Comparison of ENCODE assay signal across 9 mouse cellular contexts in genomic region chr8:71707874-71708273, GRCm38 (mm10). TPM values are rescaled to one million over a fixed set of nuclear protein-coding genes. Genes with fewer than 3 reads are reported as not detected.
DNase-seq lines count a peak whose midpoint lies in the region; ATAC-seq and TF ChIP-seq lines count a peak whose summit lies in the region.
"Had no signal": no experiment of that assay in that cellular context is flagged by ENCODE, and none has a peak within 500 bp of the region (broad histone marks: within the 10 kb centered on the region; RNA-seq: fewer than 3 reads in every experiment).

No protein-coding gene starts in this region.

- peaks cover 43% of the 10 kb centered on the region; the same call in 1 of the 2 replicates for H3K27me3 ChIP-seq in heart, postnatal 0 days (ENCODE audit: control insufficient read depth, insufficient read depth, low read length)
- no peaks in the 10 kb centered on the region for H3K27me3 ChIP-seq in testis, adult 2 months (ENCODE audit: control insufficient read depth, insufficient read depth, low read length)
- 0 out of 2 replicates have a peak, but pooled peaks cover 5% of the 10 kb centered on the region for H3K27me3 ChIP-seq in lung, postnatal 0 days (replicated peaks; ENCODE audit: insufficient read depth, low read length)

- ATAC-seq in heart, postnatal 0 days (ENCODE audit: insufficient read depth, low read depth), result no peak
- ATAC-seq in lung, postnatal 0 days, result no peak

- no peak overlapping the region for H3K4me2 ChIP-seq in heart, postnatal 0 days (ENCODE audit: low read depth, low read length)
- H3K4me2 ChIP-seq in lung, postnatal 0 days (replicated peaks; ENCODE audit: low read depth, low read length), result no peak overlapping the region
- H3K4me2 ChIP-seq: stomach, embryonic 15.5 days had no signal

- no peak for TF ChIP-seq POLR2A in testis, adult 2 months (IDR thresholded peaks at IDR 0.05; ENCODE audit: control insufficient read depth, low read depth, low read length)

- TF ChIP-seq CTCF in heart, postnatal 0 days (IDR thresholded peaks at IDR 0.05; ENCODE audit: low read depth), result peak; percentile 58
- TF ChIP-seq CTCF in testis, adult 2 months (IDR thresholded peaks at IDR 0.05; ENCODE audit: control insufficient read depth, insufficient read depth, insufficient replicate concordance, low read depth, low read length), result peak; percentile 69; the same call in 1 of the 2 replicates
- peak; percentile 75 for TF ChIP-seq CTCF in lung, postnatal 0 days (IDR thresholded peaks at IDR 0.05)

- WGBS in heart, postnatal 0 days, result 37% methylated on average over 8 of the region's 8 CpGs
- 38% methylated on average over 8 of the region's 8 CpGs for WGBS in lung, postnatal 0 days

- no peak for DNase-seq in heart, postnatal 0 days (ENCODE audit: low spot score)
- no peak for DNase-seq in heart, adult 11 months
- no peak for DNase-seq in testis, postnatal 14 days (ENCODE audit: low spot score)
- DNase-seq in c-Kit-positive CD71-positive TER-119-positive erythroid progenitor cells, embryonic 14.5 days (ENCODE audit: low spot score), result peak; percentile 69
- peak; percentile 44 for DNase-seq in lung, postnatal 0 days (ENCODE audit: low spot score)
- peak; percentile 80 to 87 for DNase-seq in spleen, postnatal 10 days (ENCODE audit: low spot score in 2 of 2)
- DNase-seq in neural tube, embryonic 10.5 days (ENCODE audit: extremely low spot score, low spot score), result no peak

- H3K9ac ChIP-seq in heart, postnatal 0 days (replicated peaks; ENCODE audit: low read depth, low read length), result no peak overlapping the region
- no peak overlapping the region for H3K9ac ChIP-seq in lung, postnatal 0 days (replicated peaks; ENCODE audit: low read depth)
- H3K9ac ChIP-seq: stomach, embryonic 15.5 days had no signal

- no peak for TF ChIP-seq EP300 in heart, postnatal 0 days (IDR thresholded peaks at IDR 0.05; ENCODE audit: low read depth)
- no peak for TF ChIP-seq EP300 in lung, postnatal 0 days (IDR thresholded peaks at IDR 0.05)

- no peaks in the 10 kb centered on the region for H3K4me1 ChIP-seq in heart, postnatal 0 days (ENCODE audit: control insufficient read depth, insufficient read depth)
- peaks cover 13% of the 10 kb centered on the region for H3K4me1 ChIP-seq in testis, adult 2 months (ENCODE audit: control insufficient read depth, insufficient read depth, low read length)
- no peaks in the 10 kb centered on the region for H3K4me1 ChIP-seq in lung, postnatal 0 days (ENCODE audit: insufficient read depth, low read depth, low read length)
- H3K4me1 ChIP-seq: stomach, embryonic 15.5 days had no signal

- H3K27ac ChIP-seq in heart, postnatal 0 days (ENCODE audit: low read depth), result no peak overlapping the region
- H3K27ac ChIP-seq in testis, adult 2 months (ENCODE audit: control insufficient read depth, insufficient read depth, low read depth, low read length), result no peak overlapping the region
- H3K27ac ChIP-seq in lung, postnatal 0 days (ENCODE audit: low read length), result no peak overlapping the region
- H3K27ac ChIP-seq: stomach, embryonic 15.5 days had no signal

- H3K9me3 ChIP-seq in heart, postnatal 0 days (replicated peaks; ENCODE audit: control insufficient read depth, low read length), result no peaks in the 10 kb centered on the region
- H3K9me3 ChIP-seq in lung, postnatal 0 days (ENCODE audit: low read length), result no peaks in the 10 kb centered on the region
- H3K9me3 ChIP-seq: stomach, embryonic 15.5 days had no signal

- no peak overlapping the region for H3K4me3 ChIP-seq in heart, postnatal 0 days (ENCODE audit: low read depth, low read length)
- no peak overlapping the region for H3K4me3 ChIP-seq in testis, adult 2 months (ENCODE audit: control insufficient read depth, low read depth, low read length)
- no peak overlapping the region for H3K4me3 ChIP-seq in lung, postnatal 0 days (ENCODE audit: low read depth, low read length)
- H3K4me3 ChIP-seq: stomach, embryonic 15.5 days had no signal

- H3K36me3 ChIP-seq in heart, postnatal 0 days (replicated peaks; ENCODE audit: control insufficient read depth, insufficient read depth, low read length), result no peaks in the 10 kb centered on the region
- no peaks in the 10 kb centered on the region for H3K36me3 ChIP-seq in testis, adult 2 months (ENCODE audit: control insufficient read depth, insufficient read depth, low read length)
- H3K36me3 ChIP-seq in lung, postnatal 0 days (ENCODE audit: insufficient read depth, low read length), result no peaks in the 10 kb centered on the region
- H3K36me3 ChIP-seq: stomach, embryonic 15.5 days had no signal

RNA-seq across cellular contexts. Expression of gene B3gnt3, which starts 6.3 kb away (rescaled TPM):
- 8.7 TPM in 2 replicates for total RNA-seq in heart, postnatal 0 days (2014; rRNA removed; ENCODE audit: low replicate concordance)
- polyA plus RNA-seq in heart, postnatal 0 days (2015; fragmentation: Nextera tagmentation; extraction: Ambion mirVana), result 6.4 TPM in 2 replicates
- 0.17 and 0.23 TPM in 2 replicates for polyA plus RNA-seq in testis, adult 2 months (2012; rRNA removed)
- polyA plus RNA-seq in lung, postnatal 0 days (2015; fragmentation: Nextera tagmentation; extraction: Ambion mirVana), result 11.7 and 12.1 TPM in 2 replicates

RNA-seq across cellular contexts. Expression of gene Fcho1, which starts 17.6 kb away (rescaled TPM):
- 0.04 and 1.1 TPM in 2 replicates for total RNA-seq in heart, postnatal 0 days (2014; rRNA removed; ENCODE audit: low replicate concordance)
- polyA plus RNA-seq in heart, postnatal 0 days (2015; fragmentation: Nextera tagmentation; extraction: Ambion mirVana), result 0.92 and 1.4 TPM in 2 replicates
- 2.2 and 2.9 TPM in 2 replicates for polyA plus RNA-seq in testis, adult 2 months (2012; rRNA removed)
- 1.4 and 1.8 TPM in 2 replicates for polyA plus RNA-seq in lung, postnatal 0 days (2015; fragmentation: Nextera tagmentation; extraction: Ambion mirVana)

RNA-seq across cellular contexts. Expression of gene Insl3, which starts 18.9 kb away (rescaled TPM):
- total RNA-seq in heart, postnatal 0 days (2014; rRNA removed; ENCODE audit: low replicate concordance), result not detected in 2 replicates
- polyA plus RNA-seq in heart, postnatal 0 days (2015; fragmentation: Nextera tagmentation; extraction: Ambion mirVana), result 1.5 and 2.4 TPM in 2 replicates
- 4,712 and 6,097 TPM in 2 replicates for polyA plus RNA-seq in testis, adult 2 months (2012; rRNA removed)
- 2.9 and 3.9 TPM in 2 replicates for polyA plus RNA-seq in lung, postnatal 0 days (2015; fragmentation: Nextera tagmentation; extraction: Ambion mirVana)

RNA-seq across cellular contexts. Expression of gene Jak3, which starts 31.8 kb away (rescaled TPM):
- total RNA-seq in heart, postnatal 0 days (2014; rRNA removed; ENCODE audit: low replicate concordance), result 14.6 and 16.9 TPM in 2 replicates
- polyA plus RNA-seq in heart, postnatal 0 days (2015; fragmentation: Nextera tagmentation; extraction: Ambion mirVana), result 5.7 and 5.8 TPM in 2 replicates
- polyA plus RNA-seq in testis, adult 2 months (2012; rRNA removed), result 6.6 and 8.4 TPM in 2 replicates
- polyA plus RNA-seq in lung, postnatal 0 days (2015; fragmentation: Nextera tagmentation; extraction: Ambion mirVana), result 7.7 and 10.0 TPM in 2 replicates

RNA-seq across cellular contexts. Expression of gene Unc13a, which starts 36.3 kb away (rescaled TPM):
- 0.57 and 1.2 TPM in 2 replicates for total RNA-seq in heart, postnatal 0 days (2014; rRNA removed; ENCODE audit: low replicate concordance)
- 0.51 and 0.60 TPM in 2 replicates for polyA plus RNA-seq in heart, postnatal 0 days (2015; fragmentation: Nextera tagmentation; extraction: Ambion mirVana)
- polyA plus RNA-seq in testis, adult 2 months (2012; rRNA removed), result 0.28 and 0.33 TPM in 2 replicates
- polyA plus RNA-seq in lung, postnatal 0 days (2015; fragmentation: Nextera tagmentation; extraction: Ambion mirVana), result 0.35 and 0.46 TPM in 2 replicates

Comparison
In these comparisons a context has a peak if more than half of its experiments do, and no peak if none do; other contexts are left out.
1. DNase-seq: peak in c-Kit-positive CD71-positive TER-119-positive erythroid progenitor cells, embryonic 14.5 days (single experiment), lung, postnatal 0 days (single experiment) and spleen, postnatal 10 days (2 of 2); none in heart, postnatal 0 days (single experiment), heart, adult 11 months (single experiment), testis, postnatal 14 days (single experiment) and neural tube, embryonic 10.5 days (single experiment).
2. RNA of gene Insl3, which starts 18.9 kb away (polyA plus RNA-seq): 4,712 to 6,097 TPM in testis, adult 2 months; 2.9 to 3.9 TPM in lung, postnatal 0 days and 1.5 to 2.4 TPM in heart, postnatal 0 days; every median in the first group is over 100 times any median in the second.
3. Peak in every context shown above with its lines, with median percentiles within 50 percentile points of each other: CTCF ChIP-seq.